Mouse (Mus musculus) liver, embryonic 14.5 days (tissue): ENCODE results near the gene Cd2bp2. TPM values are rescaled to one million over a fixed set of nuclear protein-coding genes. Genes with fewer than 3 reads are reported as not detected.

Experiments
- ATAC-seq: fragments of 200-750 bp; cut with Nextera tagmentation; 2 replicates; pipeline ENCODE4 v1.8.0; 2017; ENCODE audit warnings: moderate number of reproducible peaks, mild to moderate bottlenecking, moderate library complexity; ENCODE audit not compliant: insufficient read depth
- DNase-seq, 3 experiments: peaks; one replicate each; pipeline ENCODE4 v3.0.0-alpha.2; 2012 to 2013; ENCODE audit warnings: low read depth in 3 of 3, low spot score in 3 of 3
- H3K27ac ChIP-seq: fragments of 300-500 bp; sonication (generic); 2 replicates; pipeline ENCODE4 v1.5.1; 2014; ENCODE audit warnings: moderate library complexity, mild to moderate bottlenecking, control low read depth, inconsistent platforms
- H3K27me3 ChIP-seq: fragments of 300-500 bp; sonication (generic); 2 replicates; pipeline ENCODE4 v1.6.1; 2014; ENCODE audit warnings: mild to moderate bottlenecking, low read length, moderate library complexity; ENCODE audit not compliant: control insufficient read depth, insufficient read depth
- H3K36me3 ChIP-seq: fragments of 300-500 bp; sonication (generic); replicated peaks from 2 replicates; pipeline ENCODE4 v1.6.1; 2014; ENCODE audit warnings: low read depth; ENCODE audit not compliant: control insufficient read depth, insufficient read depth
- H3K4me1 ChIP-seq, 2 experiments: fragments of 200-500 bp in 1 of 2; fragments of 300-500 bp in 1 of 2; sonication (generic) in 1 of 2; replicated peaks; 2 replicates each; pipeline ENCODE4 v1.6.1; 2012 to 2014; ENCODE audit warnings: antibody characterized with exemption in 1 of 2, inconsistent platforms in 1 of 2, low read length in 1 of 2; ENCODE audit not compliant: control insufficient read depth in 2 of 2, insufficient read depth in 2 of 2
- H3K4me2 ChIP-seq: fragments of 300-500 bp; sonication (generic); 2 replicates; pipeline ENCODE4 v1.6.1; 2014; ENCODE audit warnings: low read depth, mild to moderate bottlenecking, control low read depth, moderate library complexity
- H3K4me3 ChIP-seq, 2 experiments: fragments of 200-500 bp in 1 of 2; fragments of 300-500 bp in 1 of 2; sonication (generic) in 1 of 2; 2 replicates each; pipeline ENCODE4 v1.5.1; 2012 to 2014; ENCODE audit warnings: low read depth in 2 of 2, low read length in 2 of 2, mild to moderate bottlenecking in 2 of 2, control low read depth in 1 of 2, inconsistent platforms in 1 of 2, moderate library complexity in 1 of 2; ENCODE audit not compliant: insufficient read depth in 1 of 2
- H3K9ac ChIP-seq: fragments of 300-500 bp; sonication (generic); replicated peaks from 2 replicates; pipeline ENCODE4 v1.6.1; 2014; ENCODE audit warnings: mild to moderate bottlenecking, control low read depth, moderate library complexity
- H3K9me3 ChIP-seq: fragments of 300-500 bp; sonication (generic); 2 replicates; pipeline ENCODE4 v1.6.1; 2016; ENCODE audit warnings: low read length, mixed read lengths; ENCODE audit not compliant: control insufficient read depth
- CTCF ChIP-seq: IDR thresholded peaks from 2 replicates; pipeline ENCODE4 v1.5.1; 2016; ENCODE audit warnings: antibody characterized with exemption, low read depth, control low read depth
- EP300 ChIP-seq: IDR thresholded peaks from 2 replicates; pipeline ENCODE4 v1.6.1; 2016; ENCODE audit warnings: antibody characterized with exemption, low read depth
- WGBS: fragments of 180-500 bp; shearing (Covaris S2); extraction: QIAGEN DNeasy Blood & Tissue Kit; methylation state at CpG from one replicate; pipeline ENCODE4 v1.1.7; 2014; ENCODE audit not compliant: insufficient replicate concordance; 5-methylcytosine and 5-hydroxymethylcytosine counted together
- polyA plus RNA-seq, 2 experiments: library from polyadenylated mRNA; depleted of rRNA in 1 of 2; stranded (reverse) in 1 of 2; unstranded in 1 of 2; fragments of >200 nt; fragmentation: Nextera tagmentation in 1 of 2; extraction: Ambion mirVana in 1 of 2; gene quantifications; 2 replicates each; pipeline versions ENCODE4 v1.2.1 to v1.2.3; 2012 to 2014

Cd2bp2 gene
- polyA plus RNA-seq, 2 experiments = 18.4 to 27.6 TPM

- WGBS = 16% methylated on average over 7 of the region's 7 CpGs
- Histone ChIP-seq H3K27me3 (no peaks in the 10 kb centered on the region), H3K9ac (peak overlapping the region; percentile 34; the same call in 1 of the 2 replicates), H3K4me3 (peak overlapping the region in 1 of 2 experiments; percentile 5; a peak in 1 of 4 replicates), H3K36me3 (no peaks in the 10 kb centered on the region), H3K27ac (peak overlapping the region; percentile 21), H3K4me2 (peak overlapping the region; percentile 33; the same call in 1 of the 2 replicates), H3K4me1 (peaks cover 13 to 47% of the 10 kb centered on the region in 2 experiments), H3K9me3 (no peaks in the 10 kb centered on the region)
- ATAC-seq (peak; percentile 30; the same call in 1 of the 2 replicates), DNase-seq (no peak)
- TF ChIP-seq CTCF (no peak), EP300 (no peak)
These were observed 51.4 kb downstream of the Cd2bp2 start for GRCm38 (mm10) chr7:127144412-127144811.

GRCm38 (mm10) chr7:127142666-127143065 lies 53.2 kb downstream of the Cd2bp2 start:
- H3K9me3 ChIP-seq = no peaks in the 10 kb centered on the region
- 41% methylated on average over 4 of the region's 4 CpGs for WGBS
- no peak overlapping the region for H3K27ac ChIP-seq
- H3K9ac ChIP-seq = no peak overlapping the region
- H3K4me2 ChIP-seq = no peak overlapping the region; the same call in 1 of the 2 replicates
- H3K4me3 ChIP-seq = no peak overlapping the region
- H3K27me3 ChIP-seq = no peaks in the 10 kb centered on the region
- H3K36me3 ChIP-seq = no peaks in the 10 kb centered on the region
- DNase-seq = no peak
- peaks cover 24 to 57% of the 10 kb centered on the region in 2 experiments for H3K4me1 ChIP-seq
- TF ChIP-seq EP300 (no peak), CTCF (no peak)
- no peak for ATAC-seq

GRCm38 (mm10) chr7:127142214-127142613 lies 53.6 kb downstream of the Cd2bp2 start:
- Histone ChIP-seq H3K27me3 (no peaks in the 10 kb centered on the region), H3K9ac (no peak overlapping the region), H3K4me3 (no peak overlapping the region), H3K4me2 (no peak overlapping the region; the same call in 1 of the 2 replicates), H3K4me1 (peaks cover 28 to 60% of the 10 kb centered on the region in 2 experiments), H3K36me3 (no peaks in the 10 kb centered on the region), H3K27ac (peak overlapping the region; percentile 17), H3K9me3 (no peaks in the 10 kb centered on the region)
- ATAC-seq = no peak
- no peak for DNase-seq
- TF ChIP-seq CTCF (no peak), EP300 (no peak)
- WGBS = 23% methylated on average over 2 of the region's 2 CpGs

Other genes starting within 250 kb of the Cd2bp2 start
- gene Asphd1, start 246.5 kb downstream of the Cd2bp2 start, polyA plus RNA-seq (2012; rRNA removed) = 0.04 TPM in 1 of 2 replicates, not detected in the other
- not detected in 2 replicates for gene Asphd1, start 246.5 kb downstream of the Cd2bp2 start, polyA plus RNA-seq (2014; fragmentation: Nextera tagmentation; extraction: Ambion mirVana)
- gene Sez6l2, start 245.5 kb downstream of the Cd2bp2 start, polyA plus RNA-seq (2012; rRNA removed) = 0.19 and 0.40 TPM in 2 replicates
- gene Sez6l2, start 245.5 kb downstream of the Cd2bp2 start, polyA plus RNA-seq (2014; fragmentation: Nextera tagmentation; extraction: Ambion mirVana) = not detected in 2 replicates
- 36.4 and 45.9 TPM in 2 replicates for gene Cdipt, start 220.1 kb downstream of the Cd2bp2 start, polyA plus RNA-seq (2012; rRNA removed)
- gene Cdipt, start 220.1 kb downstream of the Cd2bp2 start, polyA plus RNA-seq (2014; fragmentation: Nextera tagmentation; extraction: Ambion mirVana) = 32.6 and 34.3 TPM in 2 replicates
- 0.18 and 0.52 TPM in 2 replicates for gene Cdiptos, start 220.0 kb downstream of the Cd2bp2 start, polyA plus RNA-seq (2012; rRNA removed)
- 0.20 and 0.64 TPM in 2 replicates for gene Cdiptos, start 220.0 kb downstream of the Cd2bp2 start, polyA plus RNA-seq (2014; fragmentation: Nextera tagmentation; extraction: Ambion mirVana)
- gene Mvp, start 181.4 kb downstream of the Cd2bp2 start, polyA plus RNA-seq (2012; rRNA removed) = 3.8 and 4.5 TPM in 2 replicates
- 5.5 and 5.6 TPM in 2 replicates for gene Mvp, start 181.4 kb downstream of the Cd2bp2 start, polyA plus RNA-seq (2014; fragmentation: Nextera tagmentation; extraction: Ambion mirVana)
- 0.10 and 0.30 TPM in 2 replicates for gene Pagr1b, start 179.6 kb downstream of the Cd2bp2 start, polyA plus RNA-seq (2012; rRNA removed)
- gene Pagr1b, start 179.6 kb downstream of the Cd2bp2 start, polyA plus RNA-seq (2014; fragmentation: Nextera tagmentation; extraction: Ambion mirVana) = not detected in 2 replicates
- 8.0 and 15.2 TPM in 2 replicates for gene Pagr1a, start 178.7 kb downstream of the Cd2bp2 start, polyA plus RNA-seq (2012; rRNA removed)
- 27.3 and 32.2 TPM in 2 replicates for gene Pagr1a, start 178.7 kb downstream of the Cd2bp2 start, polyA plus RNA-seq (2014; fragmentation: Nextera tagmentation; extraction: Ambion mirVana)
- 7.5 and 15.7 TPM in 2 replicates for gene Gm42742, start 175.0 kb downstream of the Cd2bp2 start, polyA plus RNA-seq (2012; rRNA removed)
- 1.2 and 8.3 TPM in 2 replicates for gene Gm42742, start 175.0 kb downstream of the Cd2bp2 start, polyA plus RNA-seq (2014; fragmentation: Nextera tagmentation; extraction: Ambion mirVana)
- 0.08 and 0.55 TPM in 2 replicates for gene Prrt2, start 174.8 kb downstream of the Cd2bp2 start, polyA plus RNA-seq (2012; rRNA removed)
- gene Prrt2, start 174.8 kb downstream of the Cd2bp2 start, polyA plus RNA-seq (2014; fragmentation: Nextera tagmentation; extraction: Ambion mirVana) = 0.40 and 0.41 TPM in 2 replicates
- gene Maz, start 169.0 kb downstream of the Cd2bp2 start, polyA plus RNA-seq (2012; rRNA removed) = 91.4 and 97.5 TPM in 2 replicates
- gene Maz, start 169.0 kb downstream of the Cd2bp2 start, polyA plus RNA-seq (2014; fragmentation: Nextera tagmentation; extraction: Ambion mirVana) = 27.3 and 37.4 TPM in 2 replicates
- gene Kif22, start 153.6 kb downstream of the Cd2bp2 start, polyA plus RNA-seq (2012; rRNA removed) = 43.8 and 60.1 TPM in 2 replicates
- gene Kif22, start 153.6 kb downstream of the Cd2bp2 start, polyA plus RNA-seq (2014; fragmentation: Nextera tagmentation; extraction: Ambion mirVana) = 101 and 112 TPM in 2 replicates
- 0.08 and 0.11 TPM in 2 replicates for gene Zg16, start 108.7 kb downstream of the Cd2bp2 start, polyA plus RNA-seq (2012; rRNA removed)
- gene Zg16, start 108.7 kb downstream of the Cd2bp2 start, polyA plus RNA-seq (2014; fragmentation: Nextera tagmentation; extraction: Ambion mirVana) = not detected in 2 replicates
- 5.3 and 6.4 TPM in 2 replicates for gene AI467606, start 104.7 kb downstream of the Cd2bp2 start, polyA plus RNA-seq (2012; rRNA removed)
- gene AI467606, start 104.7 kb downstream of the Cd2bp2 start, polyA plus RNA-seq (2014; fragmentation: Nextera tagmentation; extraction: Ambion mirVana) = 7.6 and 8.5 TPM in 2 replicates
- 35.6 and 35.9 TPM in 2 replicates for gene Qprt, start 73.8 kb downstream of the Cd2bp2 start, polyA plus RNA-seq (2012; rRNA removed)
- gene Qprt, start 73.8 kb downstream of the Cd2bp2 start, polyA plus RNA-seq (2014; fragmentation: Nextera tagmentation; extraction: Ambion mirVana) = 48.6 and 49.2 TPM in 2 replicates
- gene Spn, start 58.2 kb downstream of the Cd2bp2 start, polyA plus RNA-seq (2012; rRNA removed) = 8.0 and 10.8 TPM in 2 replicates
- gene Spn, start 58.2 kb downstream of the Cd2bp2 start, polyA plus RNA-seq (2014; fragmentation: Nextera tagmentation; extraction: Ambion mirVana) = 7.9 and 8.0 TPM in 2 replicates
- gene Tbc1d10b, start 12.4 kb upstream of the Cd2bp2 start, polyA plus RNA-seq (2012; rRNA removed) = 12.8 and 15.5 TPM in 2 replicates
- 10.9 and 13.2 TPM in 2 replicates for gene Tbc1d10b, start 12.4 kb upstream of the Cd2bp2 start, polyA plus RNA-seq (2014; fragmentation: Nextera tagmentation; extraction: Ambion mirVana)
- gene Mylpf, start 12.8 kb upstream of the Cd2bp2 start, polyA plus RNA-seq (2012; rRNA removed) = 10.6 and 15.6 TPM in 2 replicates
- gene Mylpf, start 12.8 kb upstream of the Cd2bp2 start, polyA plus RNA-seq (2014; fragmentation: Nextera tagmentation; extraction: Ambion mirVana) = 31.0 and 31.1 TPM in 2 replicates
- 3.3 and 3.4 TPM in 2 replicates for gene Zfp553, start 37.0 kb upstream of the Cd2bp2 start, polyA plus RNA-seq (2012; rRNA removed)
- 2.4 and 2.8 TPM in 2 replicates for gene Zfp553, start 37.0 kb upstream of the Cd2bp2 start, polyA plus RNA-seq (2014; fragmentation: Nextera tagmentation; extraction: Ambion mirVana)
- gene Sept1, start 37.1 kb upstream of the Cd2bp2 start, polyA plus RNA-seq (2012; rRNA removed) = 10.3 and 16.1 TPM in 2 replicates
- 7.0 TPM in 2 replicates for gene Sept1, start 37.1 kb upstream of the Cd2bp2 start, polyA plus RNA-seq (2014; fragmentation: Nextera tagmentation; extraction: Ambion mirVana)
- gene Zfp771, start 48.2 kb upstream of the Cd2bp2 start, polyA plus RNA-seq (2012; rRNA removed) = 19.6 and 21.6 TPM in 2 replicates
- 11.0 TPM in 2 replicates for gene Zfp771, start 48.2 kb upstream of the Cd2bp2 start, polyA plus RNA-seq (2014; fragmentation: Nextera tagmentation; extraction: Ambion mirVana)
- 62.2 and 82.9 TPM in 2 replicates for gene Dctpp1, start 64.7 kb upstream of the Cd2bp2 start, polyA plus RNA-seq (2012; rRNA removed)
- 104 and 117 TPM in 2 replicates for gene Dctpp1, start 64.7 kb upstream of the Cd2bp2 start, polyA plus RNA-seq (2014; fragmentation: Nextera tagmentation; extraction: Ambion mirVana)
- gene Sephs2, start 78.0 kb upstream of the Cd2bp2 start, polyA plus RNA-seq (2012; rRNA removed) = 35.0 and 44.9 TPM in 2 replicates
- gene Sephs2, start 78.0 kb upstream of the Cd2bp2 start, polyA plus RNA-seq (2014; fragmentation: Nextera tagmentation; extraction: Ambion mirVana) = 143 and 155 TPM in 2 replicates
- 6.4 and 6.7 TPM in 2 replicates for gene Itgal, start 100.2 kb upstream of the Cd2bp2 start, polyA plus RNA-seq (2012; rRNA removed)
- gene Itgal, start 100.2 kb upstream of the Cd2bp2 start, polyA plus RNA-seq (2014; fragmentation: Nextera tagmentation; extraction: Ambion mirVana) = 4.0 and 4.8 TPM in 2 replicates
- 4.4 and 5.0 TPM in 2 replicates for gene Zfp768, start 149.5 kb upstream of the Cd2bp2 start, polyA plus RNA-seq (2012; rRNA removed)
- gene Zfp768, start 149.5 kb upstream of the Cd2bp2 start, polyA plus RNA-seq (2014; fragmentation: Nextera tagmentation; extraction: Ambion mirVana) = 0.52 and 0.75 TPM in 2 replicates
- gene Zfp747, start 180.0 kb upstream of the Cd2bp2 start, polyA plus RNA-seq (2012; rRNA removed) = 1.2 and 1.9 TPM in 2 replicates
- 1.2 and 1.8 TPM in 2 replicates for gene Zfp747, start 180.0 kb upstream of the Cd2bp2 start, polyA plus RNA-seq (2014; fragmentation: Nextera tagmentation; extraction: Ambion mirVana)
- gene 9130019O22Rik, start 191.1 kb upstream of the Cd2bp2 start, polyA plus RNA-seq (2012; rRNA removed) = 0.69 and 0.71 TPM in 2 replicates
- gene 9130019O22Rik, start 191.1 kb upstream of the Cd2bp2 start, polyA plus RNA-seq (2014; fragmentation: Nextera tagmentation; extraction: Ambion mirVana) = 1.0 and 1.2 TPM in 2 replicates
- gene E430018J23Rik, start 197.6 kb upstream of the Cd2bp2 start, polyA plus RNA-seq (2012; rRNA removed) = 1.2 and 1.3 TPM in 2 replicates
- gene E430018J23Rik, start 197.6 kb upstream of the Cd2bp2 start, polyA plus RNA-seq (2014; fragmentation: Nextera tagmentation; extraction: Ambion mirVana) = 1.0 and 1.3 TPM in 2 replicates
- 0.94 and 1.3 TPM in 2 replicates for gene Zfp764, start 210.8 kb upstream of the Cd2bp2 start, polyA plus RNA-seq (2012; rRNA removed)
- gene Zfp764, start 210.8 kb upstream of the Cd2bp2 start, polyA plus RNA-seq (2014; fragmentation: Nextera tagmentation; extraction: Ambion mirVana) = 1.1 and 1.5 TPM in 2 replicates
- gene Zfp688, start 226.0 kb upstream of the Cd2bp2 start, polyA plus RNA-seq (2012; rRNA removed) = 5.6 and 6.5 TPM in 2 replicates
- gene Zfp688, start 226.0 kb upstream of the Cd2bp2 start, polyA plus RNA-seq (2014; fragmentation: Nextera tagmentation; extraction: Ambion mirVana) = 8.8 and 8.9 TPM in 2 replicates